Mouse (Mus musculus) MEL (cell line): ENCODE data around the gene Fam3a.

ENCODE experiments used
- CTCF ChIP-seq, 3 experiments: IDR thresholded peaks in 2 of 3; conservative IDR thresholded peaks in 1 of 3; 2 replicates each; pipeline ENCODE4 v1.5.1; 2011 to 2012; ENCODE audit warnings: low read length in 3 of 3, low read depth in 2 of 3, mild to moderate bottlenecking in 2 of 3, improper control_type of control experiment in 1 of 3, inconsistent platforms in 1 of 3, mixed read lengths in 1 of 3, moderate library complexity in 1 of 3; ENCODE audit not compliant: control insufficient read depth in 1 of 3, insufficient read depth in 1 of 3, poor library complexity in 1 of 3, severe bottlenecking in 1 of 3
- GATA1 ChIP-seq: IDR thresholded peaks from 2 replicates; pipeline ENCODE4 v1.6.1; 2011; ENCODE audit warnings: low read depth, low read length, improper control_type of control experiment
- JUND ChIP-seq: IDR thresholded peaks from 2 replicates; pipeline ENCODE4 v1.6.1; 2011; ENCODE audit warnings: low read depth, mild to moderate bottlenecking, improper control_type of control experiment, low read length
- MAFK ChIP-seq: IDR thresholded peaks from 2 replicates; pipeline ENCODE4 v1.6.1; 2011; ENCODE audit warnings: low read depth, mild to moderate bottlenecking, low read length, improper control_type of control experiment, borderline replicate concordance
- MAZ ChIP-seq: IDR thresholded peaks from 2 replicates; pipeline ENCODE4 v1.6.1; 2012; ENCODE audit warnings: low read depth, mild to moderate bottlenecking, inconsistent platforms, low read length, improper control_type of control experiment
- NELFE ChIP-seq: IDR thresholded peaks from 2 replicates; pipeline ENCODE4 v1.6.1; 2011; ENCODE audit warnings: low read depth, low read length, improper control_type of control experiment

GRCm38 (mm10) chrX:74359171-74359570 is 33.9 kb downstream of the Fam3a start:
- TF ChIP-seq JUND (no peak), MAFK (no peak), CTCF (IDR thresholded peaks at IDR 0.05 in 2 of 3, conservative IDR thresholded peaks at IDR 0.05 in 1 of 3; ENCODE audit: control insufficient read depth in 1 of 3, insufficient read depth in 1 of 3, low read depth in 2 of 3, low read length in 3 of 3, poor library complexity in 1 of 3, severe bottlenecking in 1 of 3) (no peak), NELFE (no peak), GATA1 (no peak), MAZ (no peak)
